In genomic region chr11:120444106-120444505, GRCm38 (mm10) we compare ENCODE assay signal across 28 mouse cellular contexts. TPM values are rescaled to one million over a fixed set of nuclear protein-coding genes. Genes with fewer than 3 reads are reported as not detected.
A peak's percentile ranks its signal among the peaks of the same experiment; 100 is the strongest.
DNase-seq lines count a peak whose midpoint lies in the region; ATAC-seq and TF ChIP-seq lines count a peak whose summit lies in the region.
"Had no signal": no experiment of that assay in that cellular context is flagged by ENCODE, and none has a peak within 500 bp of the region (broad histone marks: within the 10 kb centered on the region; RNA-seq: fewer than 3 reads in every experiment).

No protein-coding gene starts in this region.

- H3K79me2 ChIP-seq in MEL (ENCODE audit: control insufficient read depth, insufficient read depth, low read length, poor library complexity): no peaks in the 10 kb centered on the region

- no peaks in the 10 kb centered on the region for H3K27me3 ChIP-seq in embryonic facial prominence, embryonic 13.5 days
- H3K27me3 ChIP-seq in embryonic facial prominence, embryonic 10.5 days (replicated peaks; ENCODE audit: low read depth, poor library complexity, severe bottlenecking): no peaks in the 10 kb centered on the region; the same call in 1 of the 2 replicates
- no peaks in the 10 kb centered on the region for H3K27me3 ChIP-seq in intestine, embryonic 16.5 days (replicated peaks; ENCODE audit: control insufficient read depth, insufficient read depth, low read length)
- H3K27me3 ChIP-seq in intestine, postnatal 0 days (replicated peaks; ENCODE audit: control insufficient read depth, insufficient read depth, low read length): no peaks in the 10 kb centered on the region
- H3K27me3 ChIP-seq in MEL (ENCODE audit: control insufficient read depth in 1 of 2, insufficient read depth in 2 of 2, low read length in 2 of 2): no peaks in the 10 kb centered on the region
- no peaks in the 10 kb centered on the region for H3K27me3 ChIP-seq in limb, embryonic 13.5 days
- H3K27me3 ChIP-seq: embryonic facial prominence, embryonic 15.5 days; heart, embryonic 13.5 days; hindbrain, embryonic 12.5 days; hindbrain, embryonic 15.5 days; Patski had no signal

- TF ChIP-seq EP300 in MEL (IDR thresholded peaks at IDR 0.05; ENCODE audit: low read depth in 1 of 2, low read length in 2 of 2): peak in 1 of 2 experiments; percentile 52; a peak in 2 of 4 replicates

- 59% methylated on average over 6 of the region's 6 CpGs for WGBS in embryonic facial prominence, embryonic 13.5 days
- 64% methylated on average over 6 of the region's 6 CpGs for WGBS in embryonic facial prominence, embryonic 10.5 days
- WGBS in intestine, embryonic 16.5 days: 70% methylated on average over 6 of the region's 6 CpGs
- WGBS in intestine, postnatal 0 days: 74% methylated on average over 6 of the region's 6 CpGs
- WGBS in limb, embryonic 13.5 days: 69% methylated on average over 6 of the region's 6 CpGs

- H3K9me3 ChIP-seq in embryonic facial prominence, embryonic 13.5 days: no peaks in the 10 kb centered on the region
- no peaks in the 10 kb centered on the region for H3K9me3 ChIP-seq in embryonic facial prominence, embryonic 10.5 days
- H3K9me3 ChIP-seq in intestine, embryonic 16.5 days (ENCODE audit: control insufficient read depth, low read length): no peaks in the 10 kb centered on the region
- H3K9me3 ChIP-seq in intestine, postnatal 0 days (ENCODE audit: control insufficient read depth): no peaks in the 10 kb centered on the region
- H3K9me3 ChIP-seq in MEL (replicated peaks; ENCODE audit: insufficient read depth, low read length): no peaks in the 10 kb centered on the region
- no peaks in the 10 kb centered on the region for H3K9me3 ChIP-seq in limb, embryonic 13.5 days
- H3K9me3 ChIP-seq: embryonic facial prominence, embryonic 15.5 days; forebrain, embryonic 12.5 days; heart, embryonic 13.5 days; hindbrain, embryonic 12.5 days; hindbrain, embryonic 15.5 days had no signal

- no peak for TF ChIP-seq CTCF in intestine, postnatal 0 days (IDR thresholded peaks at IDR 0.05; ENCODE audit: low read depth)
- no peak for TF ChIP-seq CTCF in MEL (IDR thresholded peaks at IDR 0.05 in 2 of 3, conservative IDR thresholded peaks at IDR 0.05 in 1 of 3; ENCODE audit: control insufficient read depth in 1 of 3, insufficient read depth in 1 of 3, low read depth in 2 of 3, low read length in 3 of 3, poor library complexity in 1 of 3, severe bottlenecking in 1 of 3)

- TF ChIP-seq RAD21 in MEL (IDR thresholded peaks at IDR 0.05; ENCODE audit: low read depth, low read length): no peak

- H3K36me3 ChIP-seq in embryonic facial prominence, embryonic 13.5 days: no peaks in the 10 kb centered on the region
- H3K36me3 ChIP-seq in embryonic facial prominence, embryonic 10.5 days (replicated peaks): no peaks in the 10 kb centered on the region
- H3K36me3 ChIP-seq in intestine, embryonic 16.5 days (ENCODE audit: control insufficient read depth, insufficient read depth, low read length): no peaks in the 10 kb centered on the region
- H3K36me3 ChIP-seq in intestine, postnatal 0 days (ENCODE audit: control insufficient read depth, insufficient read depth): no peaks in the 10 kb centered on the region
- H3K36me3 ChIP-seq in MEL (ENCODE audit: control insufficient read depth in 1 of 2, insufficient read depth in 2 of 2, low read length in 2 of 2): peaks cover 0 to 18% of the 10 kb centered on the region in 2 experiments; a peak in 2 of 4 replicates
- no peaks in the 10 kb centered on the region for H3K36me3 ChIP-seq in limb, embryonic 13.5 days
- H3K36me3 ChIP-seq: embryonic facial prominence, embryonic 15.5 days; forebrain, embryonic 12.5 days; heart, embryonic 13.5 days; hindbrain, embryonic 12.5 days; hindbrain, embryonic 15.5 days had no signal

- no peak for DNase-seq in embryonic facial prominence, embryonic 10.5 days (ENCODE audit: low spot score)
- peak; percentile 68 for DNase-seq in MEL (ENCODE audit: low read depth, low spot score)
- DNase-seq in cerebellum, postnatal 14 days: no peak
- DNase-seq: adrenal gland, postnatal 10 days; adrenal gland, postnatal 36 days; cerebellum, adult 11 months; cerebellum, adult 2 months; cerebellum, adult 9-11 months; cerebellum, postnatal 36 days; embryo, embryonic 11 days; gastrocnemius, adult 2 months; gastrocnemius, postnatal 14 days; heart, adult 18-20 months had no signal

- 0 out of 2 replicates have a peak overlapping the region, but pooled peaks have one; percentile 22 for H3K9ac ChIP-seq in embryonic facial prominence, embryonic 13.5 days
- 0 out of 2 replicates have a peak overlapping the region, but pooled peaks have one; percentile 5 for H3K9ac ChIP-seq in intestine, embryonic 16.5 days (ENCODE audit: low read depth, low read length)
- no peak overlapping the region for H3K9ac ChIP-seq in intestine, postnatal 0 days (ENCODE audit: low read depth, low read length)
- no peak overlapping the region for H3K9ac ChIP-seq in MEL (ENCODE audit: control insufficient read depth, low read depth, low read length, poor library complexity, severe bottlenecking)
- 0 out of 2 replicates have a peak overlapping the region, but pooled peaks have one; percentile 13 for H3K9ac ChIP-seq in limb, embryonic 13.5 days
- H3K9ac ChIP-seq: embryonic facial prominence, embryonic 15.5 days; forebrain, embryonic 12.5 days; heart, embryonic 13.5 days; hindbrain, embryonic 12.5 days; hindbrain, embryonic 15.5 days had no signal

- no peak overlapping the region for H3K27ac ChIP-seq in embryonic facial prominence, embryonic 13.5 days
- no peak overlapping the region for H3K27ac ChIP-seq in embryonic facial prominence, embryonic 10.5 days (replicated peaks)
- no peak overlapping the region for H3K27ac ChIP-seq in intestine, embryonic 16.5 days (ENCODE audit: low read length)
- H3K27ac ChIP-seq in intestine, postnatal 0 days (ENCODE audit: low read depth, low read length): no peak overlapping the region
- H3K27ac ChIP-seq in MEL (ENCODE audit: control insufficient read depth, low read depth, low read length): no peak overlapping the region
- H3K27ac ChIP-seq in limb, embryonic 13.5 days: no peak overlapping the region
- H3K27ac ChIP-seq: embryonic facial prominence, embryonic 15.5 days; forebrain, embryonic 12.5 days; gastrocnemius, adult 2 months; heart, embryonic 13.5 days; hindbrain, embryonic 12.5 days; hindbrain, embryonic 15.5 days had no signal

- H3K4me1 ChIP-seq in embryonic facial prominence, embryonic 13.5 days: no peaks in the 10 kb centered on the region
- H3K4me1 ChIP-seq in embryonic facial prominence, embryonic 10.5 days: peaks cover 17% of the 10 kb centered on the region
- H3K4me1 ChIP-seq in intestine, embryonic 16.5 days (ENCODE audit: control insufficient read depth, insufficient read depth, low read length): no peaks in the 10 kb centered on the region
- H3K4me1 ChIP-seq in intestine, postnatal 0 days (replicated peaks; ENCODE audit: control insufficient read depth, insufficient read depth, low read length): no peaks in the 10 kb centered on the region
- H3K4me1 ChIP-seq in MEL (ENCODE audit: control insufficient read depth in 1 of 2, insufficient read depth in 2 of 2, low read length in 2 of 2): peaks cover 21 to 32% of the 10 kb centered on the region in 2 experiments
- no peaks in the 10 kb centered on the region for H3K4me1 ChIP-seq in limb, embryonic 13.5 days
- H3K4me1 ChIP-seq: embryonic facial prominence, embryonic 15.5 days; forebrain, embryonic 12.5 days; hindbrain, embryonic 12.5 days; hindbrain, embryonic 15.5 days had no signal

- H3K4me2 ChIP-seq in embryonic facial prominence, embryonic 13.5 days: no peak overlapping the region
- no peak overlapping the region for H3K4me2 ChIP-seq in intestine, embryonic 16.5 days (ENCODE audit: low read depth, low read length)
- no peak overlapping the region for H3K4me2 ChIP-seq in intestine, postnatal 0 days (replicated peaks; ENCODE audit: low read depth)
- no peak overlapping the region for H3K4me2 ChIP-seq in limb, embryonic 13.5 days (replicated peaks)
- H3K4me2 ChIP-seq: embryonic facial prominence, embryonic 15.5 days; forebrain, embryonic 12.5 days; heart, embryonic 13.5 days; hindbrain, embryonic 12.5 days; hindbrain, embryonic 15.5 days had no signal

- ATAC-seq in embryonic facial prominence, embryonic 13.5 days (ENCODE audit: insufficient number of reproducible peaks, insufficient read depth, low FRiP score, low TSS enrichment, low read depth): no peak
- ATAC-seq in intestine, embryonic 16.5 days: no peak
- ATAC-seq in intestine, postnatal 0 days: no peak
- no peak for ATAC-seq in limb, embryonic 13.5 days (ENCODE audit: low FRiP score, low read depth)
- ATAC-seq: forebrain, embryonic 16.5 days; Patski had no signal

- no peak overlapping the region for H3K4me3 ChIP-seq in embryonic facial prominence, embryonic 13.5 days
- no peak overlapping the region; the same call in 1 of the 2 replicates for H3K4me3 ChIP-seq in embryonic facial prominence, embryonic 10.5 days
- H3K4me3 ChIP-seq in intestine, embryonic 16.5 days (ENCODE audit: low read length): no peak overlapping the region
- H3K4me3 ChIP-seq in intestine, postnatal 0 days (ENCODE audit: low read depth, low read length): no peak overlapping the region
- no peak overlapping the region for H3K4me3 ChIP-seq in MEL (ENCODE audit: control insufficient read depth in 1 of 2, insufficient read depth in 1 of 2, low read depth in 2 of 2, low read length in 2 of 2)
- no peak overlapping the region for H3K4me3 ChIP-seq in limb, embryonic 13.5 days
- H3K4me3 ChIP-seq: embryonic facial prominence, embryonic 15.5 days; forebrain, embryonic 12.5 days; gastrocnemius, adult 2 months; heart, embryonic 13.5 days; hindbrain, embryonic 12.5 days; hindbrain, embryonic 15.5 days had no signal

- no peak for TF ChIP-seq POLR2A in MEL (IDR thresholded peaks at IDR 0.05; ENCODE audit: control insufficient read depth in 1 of 2, insufficient read depth in 1 of 2, low read depth in 1 of 2, low read length in 2 of 2, poor library complexity in 1 of 2)

RNA-seq across cellular contexts. Expression of gene Tspan10, which starts 1.7 kb away (rescaled TPM):
- polyA plus RNA-seq in embryonic facial prominence, embryonic 13.5 days (2015; fragmentation: Nextera tagmentation; extraction: Ambion mirVana): 0.30 and 0.35 TPM in 2 replicates
- 0.69 and 1.5 TPM in 2 replicates for polyA plus RNA-seq in embryonic facial prominence, embryonic 10.5 days (2016; fragmentation: Nextera tagmentation; extraction: Ambion mirVana)
- not detected in 2 replicates for polyA plus RNA-seq in intestine, embryonic 16.5 days (2015; fragmentation: Nextera tagmentation; extraction: Ambion mirVana)
- polyA plus RNA-seq in intestine, postnatal 0 days (2015; fragmentation: Nextera tagmentation; extraction: Ambion mirVana): not detected in 2 replicates
- 0.20 and 0.65 TPM in 2 replicates for total RNA-seq in MEL (2012; rRNA removed)
- under 1 TPM in 1 of 2 experiments, not detected in 1; 0.29 TPM for polyA plus RNA-seq in MEL (2012; ENCODE audit: insufficient read depth in 1 of 2, insufficient read length in 2 of 2, low read depth in 1 of 2, low replicate concordance in 2 of 2, missing spikeins in 1 of 2)
- polyA plus RNA-seq in limb, embryonic 13.5 days (2015; fragmentation: Nextera tagmentation; extraction: Ambion mirVana): 0.14 TPM in 1 of 2 replicates, not detected in the other
- total RNA-seq: ES-E14; gastrocnemius, postnatal 14 days; hematopoietic stem cell, adult 5-6 weeks had no signal
- polyA plus RNA-seq: forebrain, embryonic 16.5 days; heart, embryonic 13.5 days; heart, embryonic 16.5 days; hindbrain, embryonic 12.5 days; hindbrain, embryonic 15.5 days; intestine, embryonic 14.5 days; Patski had no signal

RNA-seq across cellular contexts. Expression of gene Nploc4, which starts 6.6 kb away (rescaled TPM):
- 34.7 and 37.4 TPM in 2 replicates for polyA plus RNA-seq in embryonic facial prominence, embryonic 13.5 days (2015; fragmentation: Nextera tagmentation; extraction: Ambion mirVana)
- polyA plus RNA-seq in embryonic facial prominence, embryonic 10.5 days (2016; fragmentation: Nextera tagmentation; extraction: Ambion mirVana): 45.3 and 51.9 TPM in 2 replicates
- 19.5 and 20.0 TPM in 2 replicates for polyA plus RNA-seq in intestine, embryonic 16.5 days (2015; fragmentation: Nextera tagmentation; extraction: Ambion mirVana)
- 15.6 and 16.3 TPM in 2 replicates for polyA plus RNA-seq in intestine, postnatal 0 days (2015; fragmentation: Nextera tagmentation; extraction: Ambion mirVana)
- 77.4 and 88.3 TPM in 2 replicates for total RNA-seq in MEL (2012; rRNA removed)
- polyA plus RNA-seq in MEL (2012; ENCODE audit: insufficient read depth in 1 of 2, insufficient read length in 2 of 2, low read depth in 1 of 2, low replicate concordance in 2 of 2, missing spikeins in 1 of 2): 100 to 1,000 TPM; 117 to 352 TPM
- polyA plus RNA-seq in limb, embryonic 13.5 days (2015; fragmentation: Nextera tagmentation; extraction: Ambion mirVana): 34.3 and 37.6 TPM in 2 replicates

RNA-seq across cellular contexts. Expression of gene Pde6g, which starts 9.2 kb away (rescaled TPM):
- polyA plus RNA-seq in embryonic facial prominence, embryonic 13.5 days (2015; fragmentation: Nextera tagmentation; extraction: Ambion mirVana): 0.29 TPM in 1 of 2 replicates, not detected in the other
- 0.44 and 0.67 TPM in 2 replicates for polyA plus RNA-seq in embryonic facial prominence, embryonic 10.5 days (2016; fragmentation: Nextera tagmentation; extraction: Ambion mirVana)
- 0.35 and 0.39 TPM in 2 replicates for polyA plus RNA-seq in intestine, embryonic 16.5 days (2015; fragmentation: Nextera tagmentation; extraction: Ambion mirVana)
- 0.22 TPM in 1 of 2 replicates, not detected in the other for polyA plus RNA-seq in intestine, postnatal 0 days (2015; fragmentation: Nextera tagmentation; extraction: Ambion mirVana)
- 0.35 and 0.46 TPM in 2 replicates for total RNA-seq in MEL (2012; rRNA removed)
- polyA plus RNA-seq in MEL (2012; ENCODE audit: insufficient read depth in 1 of 2, insufficient read length in 2 of 2, low read depth in 1 of 2, low replicate concordance in 2 of 2, missing spikeins in 1 of 2): under 1 TPM in 1 of 2 experiments, not detected in 1; 0.84 TPM
- polyA plus RNA-seq in limb, embryonic 13.5 days (2015; fragmentation: Nextera tagmentation; extraction: Ambion mirVana): 0.38 and 0.39 TPM in 2 replicates
- total RNA-seq: ES-E14; hematopoietic stem cell, adult 5-6 weeks had no signal
- polyA plus RNA-seq: heart, embryonic 13.5 days; hindbrain, embryonic 12.5 days; intestine, embryonic 14.5 days had no signal

RNA-seq across cellular contexts. Expression of gene Oxld1, which starts 13.8 kb away (rescaled TPM):
- 15.8 TPM in 2 replicates for polyA plus RNA-seq in embryonic facial prominence, embryonic 13.5 days (2015; fragmentation: Nextera tagmentation; extraction: Ambion mirVana)
- polyA plus RNA-seq in embryonic facial prominence, embryonic 10.5 days (2016; fragmentation: Nextera tagmentation; extraction: Ambion mirVana): 8.5 and 12.8 TPM in 2 replicates
- polyA plus RNA-seq in intestine, embryonic 16.5 days (2015; fragmentation: Nextera tagmentation; extraction: Ambion mirVana): 21.0 and 24.6 TPM in 2 replicates
- 15.5 and 17.6 TPM in 2 replicates for polyA plus RNA-seq in intestine, postnatal 0 days (2015; fragmentation: Nextera tagmentation; extraction: Ambion mirVana)
- total RNA-seq in MEL (2012; rRNA removed): 15.9 and 17.6 TPM in 2 replicates
- polyA plus RNA-seq in MEL (2012; ENCODE audit: insufficient read depth in 1 of 2, insufficient read length in 2 of 2, low read depth in 1 of 2, low replicate concordance in 2 of 2, missing spikeins in 1 of 2): 10 to 100 TPM in 1 of 2 experiments, not detected in 1; 17.5 TPM
- polyA plus RNA-seq in limb, embryonic 13.5 days (2015; fragmentation: Nextera tagmentation; extraction: Ambion mirVana): 12.2 and 12.4 TPM in 2 replicates

RNA-seq across cellular contexts. Expression of gene Ccdc137, which starts 13.8 kb away (rescaled TPM):
- polyA plus RNA-seq in embryonic facial prominence, embryonic 13.5 days (2015; fragmentation: Nextera tagmentation; extraction: Ambion mirVana): 39.8 and 45.0 TPM in 2 replicates
- polyA plus RNA-seq in embryonic facial prominence, embryonic 10.5 days (2016; fragmentation: Nextera tagmentation; extraction: Ambion mirVana): 49.6 and 50.7 TPM in 2 replicates
- polyA plus RNA-seq in intestine, embryonic 16.5 days (2015; fragmentation: Nextera tagmentation; extraction: Ambion mirVana): 27.1 and 31.3 TPM in 2 replicates
- 14.1 and 16.0 TPM in 2 replicates for polyA plus RNA-seq in intestine, postnatal 0 days (2015; fragmentation: Nextera tagmentation; extraction: Ambion mirVana)
- 66.1 and 104 TPM in 2 replicates for total RNA-seq in MEL (2012; rRNA removed)
- polyA plus RNA-seq in MEL (2012; ENCODE audit: insufficient read depth in 1 of 2, insufficient read length in 2 of 2, low read depth in 1 of 2, low replicate concordance in 2 of 2, missing spikeins in 1 of 2): 100 to 1,000 TPM in 1 of 2 experiments, not detected in 1; 116 TPM
- polyA plus RNA-seq in limb, embryonic 13.5 days (2015; fragmentation: Nextera tagmentation; extraction: Ambion mirVana): 37.1 and 41.7 TPM in 2 replicates

Comparison
In these comparisons a context has a peak if more than half of its experiments do, and no peak if none do; other contexts are left out.
1. H3K9ac ChIP-seq: peak in embryonic facial prominence, embryonic 13.5 days (single experiment), intestine, embryonic 16.5 days (single experiment) and limb, embryonic 13.5 days (single experiment); none in intestine, postnatal 0 days (single experiment) and MEL (single experiment).